Mouse (Mus musculus) CH12.LX (cell line): ENCODE measurements around the gene Pkd2l1. TPM values are rescaled to one million over a fixed set of nuclear protein-coding genes. Genes with fewer than 3 reads are reported as not detected.

Experiments
- DNase-seq: peaks from one replicate; pipeline ENCODE4 v3.0.0-alpha.2; 2013; ENCODE audit errors: extremely low read depth
- H3K27ac ChIP-seq: 2 replicates; pipeline ENCODE4 v1.5.1; 2012; ENCODE audit warnings: low read depth, mild to moderate bottlenecking, control low read depth, moderate library complexity; ENCODE audit not compliant: insufficient read depth
- H3K27me3 ChIP-seq: replicated peaks from 2 replicates; pipeline ENCODE3; 2012; ENCODE audit warnings: inconsistent platforms
- H3K36me3 ChIP-seq, 2 experiments: replicated peaks in 1 of 2; 2 replicates each; pipeline versions ENCODE3 to v1.6.1; 2012; ENCODE audit warnings: inconsistent platforms in 1 of 2, low read length in 1 of 2, mild to moderate bottlenecking in 1 of 2, mixed read lengths in 1 of 2, moderate library complexity in 1 of 2; ENCODE audit not compliant: control insufficient read depth in 1 of 2, insufficient read depth in 1 of 2
- H3K4me1 ChIP-seq, 2 experiments: 2 replicates each; pipeline ENCODE4 v1.6.1; 2012; ENCODE audit warnings: inconsistent platforms in 1 of 2, moderate library complexity in 1 of 2; ENCODE audit not compliant: insufficient read depth in 2 of 2, control insufficient read depth in 1 of 2
- H3K4me2 ChIP-seq: 2 replicates; pipeline ENCODE4 v1.6.1; 2012; ENCODE audit warnings: low read depth, mild to moderate bottlenecking, control low read depth; ENCODE audit not compliant: poor library complexity, insufficient read depth, severe bottlenecking
- H3K4me3 ChIP-seq, 3 experiments: fragments of 150-350 bp in 1 of 3; sonication (generic) in 1 of 3; replicated peaks in 1 of 3; 2 replicates each; pipeline versions ENCODE3 to v1.5.1; 2011 to 2012; ENCODE audit warnings: low read depth in 2 of 3, low read length in 2 of 3, mild to moderate bottlenecking in 2 of 3, moderate library complexity in 2 of 3, control low read depth in 1 of 3, improper control_type of control experiment in 1 of 3, inconsistent platforms in 1 of 3, mixed read lengths in 1 of 3; ENCODE audit not compliant: poor library complexity in 1 of 3
- H3K79me2 ChIP-seq: replicated peaks from 2 replicates; pipeline ENCODE4 v1.6.1; 2012; ENCODE audit warnings: mild to moderate bottlenecking, moderate library complexity; ENCODE audit not compliant: control insufficient read depth, poor library complexity, insufficient read depth, severe bottlenecking; ENCODE audit errors: extremely low read depth
- H3K9ac ChIP-seq: 2 replicates; pipeline ENCODE4 v1.6.1; 2012; ENCODE audit warnings: low read depth, mild to moderate bottlenecking, control low read depth, moderate library complexity; ENCODE audit not compliant: insufficient read depth
- H3K9me3 ChIP-seq: replicated peaks from 2 replicates; pipeline ENCODE3; 2012; ENCODE audit warnings: low read length, inconsistent platforms, mixed read lengths
- CHD1 ChIP-seq: IDR thresholded peaks from 2 replicates; pipeline ENCODE4 v1.6.1; 2012; ENCODE audit warnings: low read depth, low read length, improper control_type of control experiment, inconsistent platforms
- CHD2 ChIP-seq: IDR thresholded peaks from 2 replicates; pipeline ENCODE4 v1.6.1; 2011; ENCODE audit warnings: low read length, improper control_type of control experiment
- CTCF ChIP-seq, 2 experiments: IDR thresholded peaks in 1 of 2; conservative IDR thresholded peaks in 1 of 2; 2 replicates each; pipeline ENCODE4 v1.5.1; 2011 to 2012; ENCODE audit warnings: low read depth in 2 of 2, low read length in 2 of 2, improper control_type of control experiment in 1 of 2, inconsistent platforms in 1 of 2, mild to moderate bottlenecking in 1 of 2, moderate library complexity in 1 of 2
- E2F4 ChIP-seq: IDR thresholded peaks from 2 replicates; pipeline ENCODE4 v1.6.1; 2011; ENCODE audit warnings: low read depth, low read length, improper control_type of control experiment; ENCODE audit not compliant: insufficient replicate concordance
- EP300 ChIP-seq: IDR thresholded peaks from 2 replicates; pipeline ENCODE4 v1.6.1; 2011; ENCODE audit warnings: low read length, improper control_type of control experiment
- HCFC1 ChIP-seq: IDR thresholded peaks from 2 replicates; pipeline ENCODE4 v1.6.1; 2012; ENCODE audit warnings: low read depth, mild to moderate bottlenecking, inconsistent platforms, low read length, improper control_type of control experiment
- JUN ChIP-seq: IDR thresholded peaks from 2 replicates; pipeline ENCODE4 v1.6.1; 2011; ENCODE audit warnings: low read depth, mild to moderate bottlenecking, low read length, improper control_type of control experiment, moderate library complexity; ENCODE audit not compliant: insufficient read depth
- MAX ChIP-seq: IDR thresholded peaks from 2 replicates; pipeline ENCODE4 v1.6.1; 2011; ENCODE audit warnings: low read length, improper control_type of control experiment
- MAZ ChIP-seq: IDR thresholded peaks from 2 replicates; pipeline ENCODE4 v1.6.1; 2012; ENCODE audit warnings: low read depth, mild to moderate bottlenecking, inconsistent platforms, low read length, improper control_type of control experiment, moderate library complexity
- MEF2A ChIP-seq: IDR thresholded peaks from 2 replicates; pipeline ENCODE4 v1.6.1; 2014; ENCODE audit warnings: low read depth, mild to moderate bottlenecking, inconsistent platforms, low read length, improper control_type of control experiment, borderline replicate concordance
- MXI1 ChIP-seq: IDR thresholded peaks from 2 replicates; pipeline ENCODE4 v1.6.1; 2011; ENCODE audit warnings: mild to moderate bottlenecking, low read depth, low read length, improper control_type of control experiment
- NELFE ChIP-seq: IDR thresholded peaks from 2 replicates; pipeline ENCODE4 v1.6.1; 2011; ENCODE audit warnings: low read depth, low read length, improper control_type of control experiment
- NRF1 ChIP-seq: IDR thresholded peaks from 2 replicates; pipeline ENCODE4 v1.6.1; 2014; ENCODE audit warnings: low read depth, mild to moderate bottlenecking, inconsistent platforms, low read length, improper control_type of control experiment, moderate library complexity
- POLR2AphosphoS2 ChIP-seq: IDR thresholded peaks from 2 replicates; pipeline ENCODE4 v1.6.1; 2011; ENCODE audit warnings: low read depth, low read length, improper control_type of control experiment
- RCOR1 ChIP-seq: conservative IDR thresholded peaks from 2 replicates; pipeline ENCODE4 v1.6.1; 2012; ENCODE audit warnings: low read depth, mild to moderate bottlenecking, inconsistent platforms, low read length, improper control_type of control experiment
- SMC3 ChIP-seq: IDR thresholded peaks from 2 replicates; pipeline ENCODE4 v1.6.1; 2011; ENCODE audit warnings: low read depth, low read length, improper control_type of control experiment
- TCF12 ChIP-seq: IDR thresholded peaks from 2 replicates; pipeline ENCODE4 v1.6.1; 2014; ENCODE audit warnings: low read depth, mild to moderate bottlenecking, inconsistent platforms, low read length, improper control_type of control experiment
- UBTF ChIP-seq: IDR thresholded peaks from 2 replicates; pipeline ENCODE4 v1.6.1; 2012; ENCODE audit warnings: low read depth, mild to moderate bottlenecking, inconsistent platforms, low read length, improper control_type of control experiment, moderate library complexity
- USF1 ChIP-seq: IDR thresholded peaks from 2 replicates; pipeline ENCODE4 v1.6.1; 2014; ENCODE audit warnings: low read depth, mild to moderate bottlenecking, inconsistent platforms, low read length, improper control_type of control experiment
- ZC3H11A ChIP-seq: IDR thresholded peaks from 2 replicates; pipeline ENCODE4 v1.6.1; 2012; ENCODE audit warnings: low read depth, mild to moderate bottlenecking, inconsistent platforms, low read length, improper control_type of control experiment
- ZKSCAN1 ChIP-seq: IDR thresholded peaks from 2 replicates; pipeline ENCODE4 v1.6.1; 2012; ENCODE audit warnings: low read depth, inconsistent platforms, low read length, improper control_type of control experiment, borderline replicate concordance
- ZMIZ1 ChIP-seq: IDR thresholded peaks from 2 replicates; pipeline ENCODE4 v1.6.1; 2012; ENCODE audit warnings: low read depth, mild to moderate bottlenecking, inconsistent platforms, low read length, improper control_type of control experiment
- ZNF384 ChIP-seq: IDR thresholded peaks from 2 replicates; pipeline ENCODE4 v1.6.1; 2012; ENCODE audit warnings: low read depth, low read length, improper control_type of control experiment, inconsistent platforms
- dilution Hi-C: fragments of 300-500 bp; cut with MboI; formaldehyde crosslinking; loops from 2 replicates; pipeline ENCODE4 v1.14.3; 2020; ENCODE audit warnings: low sequenced_read_pairs; ENCODE audit not compliant: extremely low pct_unique_long_range_greater_than_20kb, extremely low pct_ligation_motif_present
- in situ Hi-C: fragments of 300-500 bp; cut with MboI; formaldehyde crosslinking; loops from 3 replicates; pipeline ENCODE4 v1.14.3; 2019; ENCODE audit warnings: low sequenced_read_pairs, low pct_ligation_motif_present, low pct_unique_long_range_greater_than_20kb, mixed read lengths
- polyA plus RNA-seq: library from polyadenylated mRNA; unstranded; fragments of >175 nt; gene quantifications from 2 replicates; pipeline ENCODE4 v1.2.1, GENCODE M21; 2012; ENCODE audit warnings: low read depth; ENCODE audit not compliant: insufficient read length
- total RNA-seq, 2 experiments: library from RNA; depleted of rRNA; stranded (reverse); fragments of 300-350 nt in 1 of 2; fragments of >200 nt in 1 of 2; gene quantifications; 2 replicates each; pipeline ENCODE4 v1.2.3; 2012 to 2014

The Pkd2l1 gene
- total and polyA plus RNA-seq, 3 experiments: 0.04 to 0.07 TPM; not detected in 1

DNA sequence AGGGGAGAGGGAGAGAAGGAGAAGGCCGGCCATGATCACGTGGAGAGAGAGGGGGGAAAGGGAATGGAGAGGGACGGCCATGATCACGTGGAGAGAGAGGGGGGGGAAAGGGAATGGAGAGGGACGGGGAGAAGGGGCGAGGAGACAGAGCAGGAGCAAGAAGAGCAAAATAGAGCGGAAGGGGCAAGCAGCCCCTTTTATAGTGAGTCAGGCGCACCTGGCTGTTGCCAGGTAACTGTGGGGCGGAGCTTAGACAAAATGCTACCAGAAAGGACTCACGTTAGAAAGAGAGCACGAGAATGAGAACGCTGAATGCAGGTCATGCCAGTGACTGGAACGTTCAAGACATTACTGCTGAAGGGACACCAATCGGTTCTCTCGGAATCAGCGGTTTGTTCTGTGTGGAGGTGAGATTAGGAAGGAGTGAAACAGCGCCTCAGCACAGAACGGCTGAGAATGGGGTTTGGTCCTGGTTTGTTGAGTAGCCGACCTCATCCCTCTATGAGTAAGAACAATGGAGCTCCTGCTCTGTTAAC, 45.3 kb upstream of the Pkd2l1 start:
- Histone ChIP-seq H3K79me2 (no peaks in the 10 kb centered on the region), H3K4me2 (no peak overlapping the region), H3K27ac (no peak overlapping the region), H3K4me1 (no peaks in the 10 kb centered on the region), H3K9me3 (no peaks in the 10 kb centered on the region), H3K36me3 (no peaks in the 10 kb centered on the region), H3K27me3 (no peaks in the 10 kb centered on the region), H3K9ac (no peak overlapping the region), H3K4me3 (no peak overlapping the region)
- in situ Hi-C loops: no loop called here
- no peak for DNase-seq
- dilution Hi-C loops: no loop called here
- TF ChIP-seq MAZ (no peak), ZC3H11A (no peak), USF1 (no peak), NRF1 (no peak), MEF2A (no peak), UBTF (no peak), HCFC1 (no peak), JUN (no peak), ZKSCAN1 (no peak), RCOR1 (no peak), CHD1 (no peak), SMC3 (no peak), ZNF384 (no peak)

DNA sequence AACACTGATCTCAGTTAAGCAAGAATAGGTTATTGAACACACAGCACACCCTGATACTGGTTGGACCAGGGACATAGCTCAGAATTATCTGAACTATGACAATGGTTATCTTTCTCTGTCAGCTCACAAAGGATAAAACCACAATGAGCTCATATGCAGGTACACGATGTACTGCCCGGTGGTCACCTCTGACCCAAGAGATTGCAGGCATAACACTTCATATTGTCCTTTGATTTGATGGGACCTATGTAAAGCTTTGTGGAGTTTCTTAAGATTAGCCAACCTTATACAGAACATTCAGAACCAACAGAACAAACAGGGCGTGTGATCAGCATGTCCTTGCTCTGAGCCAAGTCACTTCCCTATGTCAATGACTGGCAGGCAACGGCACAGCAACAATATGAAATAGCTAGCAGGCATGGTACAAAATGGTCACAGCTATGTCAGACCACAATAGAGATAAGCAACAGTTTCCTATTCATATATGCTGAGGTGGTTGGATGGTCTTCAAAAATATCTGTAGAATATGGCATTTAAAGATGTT, 39.4 kb upstream of the Pkd2l1 start:
- Histone ChIP-seq H3K27me3 (peaks cover 7% of the 10 kb centered on the region), H3K4me1 (no peaks in the 10 kb centered on the region), H3K36me3 (no peaks in the 10 kb centered on the region), H3K79me2 (no peaks in the 10 kb centered on the region), H3K9me3 (no peaks in the 10 kb centered on the region), H3K9ac (no peak overlapping the region), H3K27ac (no peak overlapping the region), H3K4me3 (no peak overlapping the region), H3K4me2 (no peak overlapping the region)
- in situ Hi-C loops: no loop called here
- dilution Hi-C loops: no loop called here
- DNase-seq: no peak
- TF ChIP-seq MXI1 (no peak), MEF2A (no peak), E2F4 (no peak), ZMIZ1 (no peak), POLR2AphosphoS2 (no peak), CTCF (conservative IDR thresholded peaks at IDR 0.05 in 1 of 2, IDR thresholded peaks at IDR 0.05 in 1 of 2; ENCODE audit: low read depth in 2 of 2, low read length in 2 of 2) (no peak), MAX (no peak), HCFC1 (no peak), UBTF (no peak), NELFE (no peak), MAZ (no peak), CHD2 (no peak), EP300 (no peak), TCF12 (no peak), CHD1 (no peak)
